Mouse (Mus musculus) layer of hippocampus, adult 2 months (tissue): Measurements from ENCODE around the gene Fam129a. TPM values are rescaled to one million over a fixed set of nuclear protein-coding genes. Genes with fewer than 3 reads are reported as not detected.

Source experiments
- DNase-seq, 2 experiments: peaks; one replicate each; pipeline ENCODE4 v3.0.0; 2022; ENCODE audit warnings: low spot score in 2 of 2
- H3K27ac ChIP-seq: fragments of 200-600 bp; 2 replicates; pipeline ENCODE4 v1.8.1; 2022
- H3K4me3 ChIP-seq: fragments of 200-600 bp; 2 replicates; pipeline ENCODE4 v1.8.1; 2022; ENCODE audit warnings: mild to moderate bottlenecking
- CTCF ChIP-seq: fragments of 200-600 bp; conservative IDR thresholded peaks from 2 replicates; pipeline ENCODE4 v1.8.1; 2022; ENCODE audit warnings: antibody characterized with exemption, mild to moderate bottlenecking, moderate library complexity
- total RNA-seq, 2 experiments: library from RNA; stranded (reverse); gene quantifications; 2 replicates each; pipeline ENCODE4 v1.2.3; 2021

Fam129a gene
- total RNA-seq, 2 experiments from 2014 or later = 1.4 to 1.7 TPM

- no peak for DNase-seq
- Histone ChIP-seq H3K4me3 (no peak overlapping the region), H3K27ac (no peak overlapping the region)
- no peak for TF ChIP-seq CTCF
Measured at GRCm38 (mm10) chr1:151769200-151769913, 198.4 kb downstream of the Fam129a start.

Other genes with a start within 250 kb of the Fam129a start
- gene Ivns1abp, start 226.7 kb upstream of the Fam129a start, total RNA-seq = 10 to 100 TPM; 85.8 to 96.9 TPM
- gene Swt1, start 142.7 kb upstream of the Fam129a start, total RNA-seq = 10 to 100 TPM; 11.6 to 21.2 TPM
- 10 to 100 TPM; 31.7 to 35.5 TPM for gene Trmt1l, start 142.6 kb upstream of the Fam129a start, total RNA-seq
- 10 to 100 TPM; 37.2 to 50.4 TPM for gene Rnf2, start 70.2 kb upstream of the Fam129a start, total RNA-seq
- gene Edem3, start 184.2 kb downstream of the Fam129a start, total RNA-seq = 10 to 100 TPM; 36.1 to 40.5 TPM